Mouse (Mus musculus) urinary bladder, postnatal 14 days (tissue): ENCODE measurements around the gene Tgm6.

ENCODE experiments used
- DNase-seq: peaks from one replicate; pipeline ENCODE4 v3.0.0; 2021; ENCODE audit warnings: low spot score

Gene Tgm6

DNA sequence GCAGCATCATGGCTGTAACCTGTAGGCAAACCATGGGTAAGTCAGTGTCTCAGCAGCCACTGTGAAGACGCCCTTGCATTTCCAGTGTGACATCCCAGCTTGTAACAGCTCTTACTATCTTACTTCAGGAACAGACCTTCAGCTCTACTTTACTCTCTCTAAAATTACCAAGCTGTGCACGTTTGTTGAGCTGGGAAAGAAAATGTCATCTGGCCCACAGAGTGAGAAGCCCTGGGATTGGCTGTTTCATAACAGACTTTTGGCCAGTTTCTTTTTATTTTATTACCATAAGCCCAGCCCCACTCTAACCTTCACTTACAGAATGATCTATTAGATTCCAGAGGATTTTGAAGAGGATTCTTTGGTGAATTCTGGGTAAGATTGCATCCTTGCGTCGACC is at the start of gene Tgm6:
TSS of gene Tgm6 (plus strand) at position 301 of the 400 bp plus-strand sequence.
- no peak for DNase-seq

DNA sequence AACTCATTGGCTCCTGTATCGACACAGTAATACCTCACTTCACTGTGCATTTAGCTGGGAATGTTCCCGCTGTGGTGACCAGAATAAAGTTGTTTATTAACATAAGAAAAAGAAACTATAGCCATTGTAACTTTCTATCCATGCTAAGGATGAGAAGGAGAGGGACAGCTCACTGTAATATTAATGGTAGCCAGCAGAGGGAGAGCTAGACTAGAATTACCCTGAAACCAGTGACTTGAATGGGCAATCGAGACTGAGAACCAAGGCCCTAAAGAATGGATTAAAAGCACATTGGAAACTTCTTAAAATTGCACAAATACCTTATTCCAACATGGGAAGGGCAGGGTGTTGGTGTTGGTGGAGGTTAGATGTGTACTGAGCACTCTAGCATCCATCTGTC is 44.0 kb upstream of the Tgm6 start:
- DNase-seq: peak; percentile 19

GRCm38 (mm10) chr2:130070396-130070795 is 41.8 kb upstream of the Tgm6 start:
- no peak for DNase-seq

DNA sequence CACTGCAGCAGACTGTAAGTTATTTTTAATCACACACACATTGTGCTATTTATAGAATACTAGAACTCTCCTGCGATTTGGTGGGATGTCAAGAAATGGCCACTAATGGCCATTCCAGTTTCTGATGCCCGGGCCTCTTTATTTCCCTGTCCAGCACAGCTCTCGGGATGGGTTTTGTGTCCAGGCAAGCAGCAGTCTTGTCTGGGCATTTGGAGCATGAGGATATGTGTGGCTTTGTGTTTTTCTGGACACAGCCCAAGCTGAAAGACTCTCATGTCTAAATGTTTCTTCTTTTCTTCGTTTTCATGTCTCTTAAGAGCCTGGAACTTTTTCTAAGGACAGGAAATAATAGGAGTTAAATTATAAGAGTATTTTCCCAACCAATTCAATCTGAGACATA is 588 bp downstream of the Tgm6 start:
- DNase-seq: no peak

DNA sequence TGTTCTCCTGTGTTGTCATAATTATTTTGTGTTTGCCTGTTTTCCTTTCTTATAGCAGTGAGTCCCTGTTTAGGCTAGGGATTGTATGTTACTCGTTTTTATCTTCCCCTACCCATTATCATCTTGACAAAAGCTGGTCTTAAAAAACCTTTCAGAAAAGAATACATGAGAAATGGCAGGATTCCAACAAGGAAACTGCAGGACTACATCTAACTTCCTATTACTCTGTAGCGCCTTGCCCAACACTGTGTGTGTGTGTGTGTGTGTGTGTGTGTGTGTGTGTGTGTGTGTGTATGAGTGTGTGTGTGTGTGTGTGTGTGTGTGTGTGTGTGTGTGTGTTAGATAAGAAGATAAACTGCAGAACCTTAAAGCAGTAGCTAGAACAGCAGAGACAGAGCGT is 1.2 kb downstream of the Tgm6 start:
- DNase-seq: no peak

DNA sequence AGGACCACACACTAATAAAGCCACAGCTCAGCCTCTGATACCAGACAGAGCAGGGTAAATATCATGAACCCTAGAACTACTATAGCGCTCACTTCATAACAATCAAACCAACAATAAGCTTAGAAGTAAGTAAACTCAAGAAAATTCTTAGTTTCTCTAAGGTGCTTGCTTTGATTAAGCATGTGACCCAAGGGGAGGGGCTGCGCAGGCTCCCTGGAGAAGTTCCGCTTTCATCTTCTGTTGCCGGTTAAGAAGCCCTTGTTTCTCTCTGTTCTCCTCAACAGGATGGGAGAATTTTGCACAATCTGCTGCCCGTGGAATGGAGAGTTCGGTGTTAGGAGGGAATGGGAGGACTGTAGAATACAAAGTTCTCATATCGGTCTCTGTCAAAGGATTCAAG is 6.4 kb downstream of the Tgm6 start:
- no peak for DNase-seq

DNA sequence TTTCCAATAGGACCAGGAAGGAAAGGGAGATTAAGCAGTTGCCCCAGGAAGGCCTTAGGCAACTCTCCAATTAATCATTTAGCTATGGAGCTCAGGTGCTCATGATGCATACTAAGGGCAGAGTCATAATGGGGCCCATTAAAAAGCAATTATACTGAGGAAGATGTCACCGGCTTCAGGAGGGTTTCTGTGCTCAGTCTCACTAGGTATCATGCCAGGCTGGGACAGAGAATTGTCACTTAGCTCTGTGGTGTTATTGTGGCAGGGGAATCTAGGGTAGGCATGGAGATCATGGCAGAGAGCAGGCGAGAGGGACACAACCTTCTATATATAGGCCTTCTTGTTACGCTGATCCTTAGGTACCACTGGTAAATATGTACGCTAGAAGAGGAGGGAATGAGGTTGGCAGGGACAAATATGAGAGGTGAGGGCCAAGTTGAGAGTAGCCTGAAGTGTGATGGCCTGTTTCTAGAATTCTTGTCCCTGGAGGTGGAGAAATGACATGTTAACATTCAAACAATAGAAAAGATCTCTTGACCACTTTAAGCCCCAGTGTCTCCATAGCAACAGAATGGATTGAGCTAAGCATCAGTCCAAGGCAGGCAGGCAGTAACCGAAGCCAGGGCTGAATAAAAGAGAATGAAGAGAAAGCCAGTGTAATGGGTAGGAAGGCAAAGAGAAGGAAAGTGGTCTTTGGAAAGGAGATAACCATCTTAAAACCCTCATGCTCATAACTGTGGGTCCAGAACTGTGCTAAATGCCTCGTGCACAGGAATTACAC is 13.3 kb downstream of the Tgm6 start:
- DNase-seq: no peak

DNA sequence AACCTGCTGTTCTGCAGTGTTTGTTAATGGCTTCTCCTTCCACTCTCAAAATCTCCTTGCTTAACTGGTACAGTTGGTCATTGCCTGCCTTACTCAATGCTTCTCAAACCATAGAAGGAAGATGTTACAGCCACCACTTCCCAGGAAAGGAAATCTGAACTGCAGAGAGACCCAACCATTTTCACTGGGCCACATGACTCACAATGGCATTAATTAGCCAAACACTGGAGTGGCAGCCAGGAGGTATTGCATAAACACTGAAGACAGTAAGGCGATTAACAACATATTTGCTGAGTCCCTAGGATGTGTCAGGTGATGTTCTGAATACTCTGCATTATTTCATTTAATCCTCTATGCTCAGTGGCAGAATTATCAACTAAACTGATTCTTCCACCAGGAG is 13.9 kb downstream of the Tgm6 start:
- DNase-seq: no peak

GRCm38 (mm10) chr2:130129687-130130086 is 17.5 kb downstream of the Tgm6 start:
- DNase-seq: no peak

DNA sequence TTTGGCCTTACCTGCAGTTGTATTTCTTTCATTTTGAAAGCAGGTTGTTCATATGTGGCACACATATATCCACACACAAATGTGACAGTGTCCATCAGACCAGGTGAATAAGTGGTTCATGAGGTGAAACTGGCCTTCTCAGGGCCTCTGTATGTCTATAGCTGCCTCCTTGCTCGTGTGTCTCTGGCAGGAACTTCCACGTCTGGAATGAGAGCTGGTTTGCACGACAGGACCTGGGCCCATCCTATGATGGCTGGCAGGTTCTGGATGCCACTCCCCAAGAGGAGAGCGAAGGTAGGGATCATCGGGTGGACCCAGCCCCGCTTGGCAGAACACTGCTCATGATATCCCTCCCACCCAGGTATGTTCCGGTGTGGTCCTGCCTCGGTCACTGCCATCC is 30.8 kb downstream of the Tgm6 start:
- DNase-seq: no peak

DNA sequence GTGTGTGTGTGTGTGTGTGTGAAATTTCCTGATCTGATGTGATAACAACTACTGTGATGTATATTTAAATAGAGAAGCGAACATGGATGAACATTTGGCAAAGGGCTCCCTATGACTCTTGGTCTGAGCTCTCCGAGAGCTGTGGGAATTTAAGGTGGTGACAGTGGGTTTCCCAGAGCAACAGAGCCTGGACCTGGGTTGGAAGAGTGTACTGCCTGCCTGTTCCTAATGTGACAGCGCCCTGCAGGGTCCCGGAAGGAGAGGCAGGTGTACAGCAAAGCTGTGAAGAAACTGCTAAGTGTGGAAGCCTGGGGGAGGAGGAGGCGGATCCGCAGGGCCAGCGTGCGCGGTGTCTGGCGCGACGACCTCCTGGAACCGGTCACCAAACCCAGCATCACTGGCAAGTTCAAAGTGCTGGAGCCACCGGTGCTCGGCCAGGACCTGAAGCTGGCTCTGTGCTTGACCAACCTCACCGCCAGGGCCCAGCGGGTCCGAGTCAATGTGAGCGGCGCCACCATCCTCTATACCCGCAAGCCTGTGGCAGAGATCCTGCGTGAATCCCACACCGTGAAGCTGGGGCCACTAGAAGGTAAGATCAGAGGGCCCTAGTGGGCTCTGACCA is 32.6 kb downstream of the Tgm6 start:
- DNase-seq: no peak

DNA sequence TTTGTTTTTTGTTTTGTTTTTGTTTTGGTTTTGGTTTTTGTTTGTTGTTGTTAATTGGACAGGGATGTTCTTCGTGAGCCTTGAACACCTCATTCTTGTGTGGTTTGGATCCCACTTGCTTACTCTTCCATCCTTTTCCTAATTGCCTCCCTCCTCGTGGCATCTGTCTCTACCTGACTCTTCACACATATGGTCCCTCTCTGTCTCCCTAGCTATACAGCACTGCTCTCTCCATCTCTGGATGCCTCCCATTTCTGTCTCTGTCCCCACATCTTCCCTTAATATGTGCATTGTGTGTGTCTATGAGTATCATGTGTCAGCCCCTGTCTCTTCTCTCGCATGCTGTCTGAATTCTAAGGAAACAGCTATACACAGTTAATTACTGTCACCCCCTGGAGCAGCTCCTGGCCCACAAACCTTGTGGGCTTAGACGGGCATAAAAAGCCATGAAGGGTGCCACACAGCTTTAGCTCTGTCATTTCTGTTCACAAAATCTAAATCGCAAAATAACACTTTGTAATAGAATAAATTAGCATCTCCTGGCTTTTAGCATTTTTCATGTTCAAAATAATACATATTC is 34.0 kb downstream of the Tgm6 start:
- DNase-seq: no peak

DNA sequence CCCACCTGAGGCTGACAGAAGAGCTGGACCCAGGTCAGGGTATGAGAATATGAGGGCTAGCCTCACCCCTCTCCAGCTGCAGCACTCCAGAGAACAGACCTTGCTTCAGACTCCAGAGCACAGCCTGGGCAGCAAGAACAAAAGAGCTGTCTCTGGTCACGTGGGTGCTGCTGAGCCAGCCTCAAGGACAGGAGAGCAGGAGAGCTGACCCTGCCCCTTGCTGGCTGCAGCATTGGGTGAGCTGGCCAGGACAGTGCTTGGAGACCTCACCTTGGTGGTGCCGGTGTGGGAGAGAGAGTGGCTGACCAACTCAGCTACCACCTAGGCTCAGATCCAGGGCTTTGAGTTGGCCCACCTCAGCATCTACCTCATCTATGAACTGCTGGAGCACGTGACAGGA is 43.0 kb downstream of the Tgm6 start:
- no peak for DNase-seq

GRCm38 (mm10) chr2:130155851-130156250 is 43.6 kb downstream of the Tgm6 start:
- DNase-seq: no peak

DNA sequence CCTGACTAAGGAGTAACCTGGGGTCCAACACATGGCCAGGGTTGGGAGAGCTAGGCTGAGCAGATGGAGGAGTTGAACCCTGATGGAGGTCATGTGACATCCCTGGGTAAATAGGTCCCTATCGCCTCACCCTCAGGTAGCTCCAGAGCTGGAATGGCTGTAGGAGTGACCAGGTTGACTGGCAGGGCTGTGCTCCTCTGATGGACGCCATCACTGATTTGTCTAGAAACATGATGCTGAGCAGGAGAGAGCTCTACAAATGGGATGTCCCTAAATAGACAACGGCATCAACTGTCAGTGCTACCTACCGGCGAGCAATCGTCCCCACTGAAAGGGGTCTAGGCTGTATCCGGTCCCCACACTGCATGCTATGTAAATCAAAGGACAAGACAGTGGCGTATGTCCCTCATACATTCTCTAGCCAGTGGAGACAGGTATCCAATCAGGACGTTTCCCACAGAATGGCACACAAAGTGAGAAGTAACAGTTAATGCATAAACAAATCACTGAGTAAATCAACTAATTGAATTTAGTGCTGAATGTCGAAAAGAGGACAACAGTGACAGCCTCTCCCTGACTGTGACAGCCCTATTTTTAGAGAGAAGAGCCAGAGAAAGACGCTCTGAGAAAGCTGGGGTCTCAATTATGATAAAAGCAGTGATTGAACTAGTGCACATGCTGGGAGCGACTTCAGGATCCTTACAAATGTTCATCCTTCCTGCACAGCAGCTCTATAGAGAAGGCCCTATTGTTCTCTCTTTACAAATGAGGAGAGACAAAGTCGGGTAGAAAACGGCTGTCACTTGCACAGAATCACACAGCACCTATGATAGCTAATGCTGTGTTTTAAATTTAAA is 45.2 kb downstream of the Tgm6 start:
- no peak for DNase-seq

DNA sequence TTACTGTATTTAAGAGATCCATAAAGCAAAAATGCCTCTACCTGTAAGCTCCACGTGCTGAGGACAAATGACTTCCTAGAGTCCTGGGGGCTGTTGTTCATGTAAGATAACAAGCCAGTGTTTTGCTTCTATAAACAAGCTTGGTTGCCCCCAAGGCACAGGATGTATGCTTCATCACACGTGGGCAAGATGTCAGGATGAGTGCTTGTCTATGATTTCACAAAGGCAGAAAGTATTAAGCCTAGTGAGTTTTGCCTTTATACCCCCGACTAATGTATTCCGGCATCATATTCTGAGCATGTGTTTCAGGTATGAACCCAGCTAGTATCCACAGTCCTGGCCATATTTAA is 45.8 kb downstream of the Tgm6 start:
- DNase-seq: no peak

GRCm38 (mm10) chr2:130162701-130163100 is 50.5 kb downstream of the Tgm6 start:
- no peak for DNase-seq

GRCm38 (mm10) chr2:130166311-130167214 is 54.3 kb downstream of the Tgm6 start:
- DNase-seq: no peak

DNA sequence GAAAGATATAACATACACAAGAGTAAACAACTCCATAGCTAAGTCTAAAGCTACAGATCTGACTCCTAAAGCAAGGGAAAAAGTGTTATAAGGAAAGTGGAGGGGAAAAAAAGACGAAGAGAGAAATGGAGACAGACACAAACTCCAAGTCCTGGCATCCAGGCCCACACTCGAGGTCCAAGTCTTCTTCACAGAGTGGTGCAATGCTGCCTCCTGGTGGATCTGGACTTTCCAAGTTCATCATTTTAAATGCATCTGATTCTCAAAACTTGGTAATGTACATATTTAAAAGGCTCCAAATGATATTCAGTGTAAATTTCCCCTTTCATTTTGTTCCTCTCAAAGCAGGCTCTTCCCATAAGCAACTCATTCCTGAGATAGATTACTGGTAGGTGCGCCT is 55.6 kb downstream of the Tgm6 start:
- peak; percentile 58 for DNase-seq

GRCm38 (mm10) chr2:130171674-130172073 is 59.5 kb downstream of the Tgm6 start:
- no peak for DNase-seq

DNA sequence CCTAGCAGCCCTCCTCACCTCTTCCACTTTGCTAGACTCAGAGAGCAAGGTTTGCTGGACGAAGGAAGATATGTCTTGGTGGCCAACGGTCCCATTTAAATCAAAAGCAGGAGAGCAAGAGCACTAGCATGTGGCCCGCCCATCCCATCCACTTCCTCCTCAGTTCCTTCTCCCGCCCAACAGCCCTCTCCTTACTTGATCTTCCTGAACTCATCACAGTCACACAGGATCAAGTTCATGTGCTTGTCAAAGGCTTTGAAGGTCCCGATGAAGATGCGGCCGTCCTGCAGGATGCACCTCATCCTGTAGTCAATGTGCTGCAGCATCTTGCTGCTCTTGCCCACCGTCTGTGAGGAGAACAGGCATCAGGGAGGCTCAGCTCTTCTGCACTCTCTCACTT is 64.6 kb downstream of the Tgm6 start:
- DNase-seq: no peak

- DNase-seq: no peak
Measured at GRCm38 (mm10) chr2:130178381-130178705, 66.1 kb downstream of the Tgm6 start.
